Mouse (Mus musculus): ENCODE results near the gene Sec61g. TPM values are rescaled to one million over a fixed set of nuclear protein-coding genes. Genes with fewer than 3 reads are reported as not detected.
"Not testable (repeated sequence)": the region's sequence is repeated elsewhere in the genome, so short reads cannot be mapped to it uniquely, and the experiment has no call there.

Gene Sec61g
- 10 to 100 TPM in 1 of 2 experiments, 1 to 10 TPM in 1; 6.0 to 12.6 TPM for total RNA-seq (2021)
- long read RNA-seq, experiment 1, transcript Sec61g-203 (4 exons, 1,862 nt): major isoform, 27 of 31 reads
- long read RNA-seq, experiment 1, partial matches to known transcripts: 4 of 31 reads
- long read RNA-seq, experiment 1, other reads (novel, unspliced or antisense): 0 of 31 reads
- long read RNA-seq, experiment 2, transcript Sec61g-207 (4 exons, 779 nt): minor isoform, 7 of 177 reads
- long read RNA-seq, experiment 2, transcript Sec61g-202 (4 exons, 691 nt): minor isoform, 5 of 177 reads
- long read RNA-seq, experiment 2, transcript Sec61g-203 (4 exons, 1,862 nt): major isoform, 154 of 177 reads
- long read RNA-seq, experiment 2, partial matches to known transcripts: 5 of 177 reads
- long read RNA-seq, experiment 2, other reads (novel, unspliced or antisense): 2 of 177 reads

- DNase-seq (ENCODE audit: low spot score in 2 of 2): peak; percentile 86 to 88
Measured at GRCm38 (mm10) chr11:16508052-16508654, at the start of gene Sec61g. Gene Sec61g (minus strand): TSS chr11:16508484.

DNA sequence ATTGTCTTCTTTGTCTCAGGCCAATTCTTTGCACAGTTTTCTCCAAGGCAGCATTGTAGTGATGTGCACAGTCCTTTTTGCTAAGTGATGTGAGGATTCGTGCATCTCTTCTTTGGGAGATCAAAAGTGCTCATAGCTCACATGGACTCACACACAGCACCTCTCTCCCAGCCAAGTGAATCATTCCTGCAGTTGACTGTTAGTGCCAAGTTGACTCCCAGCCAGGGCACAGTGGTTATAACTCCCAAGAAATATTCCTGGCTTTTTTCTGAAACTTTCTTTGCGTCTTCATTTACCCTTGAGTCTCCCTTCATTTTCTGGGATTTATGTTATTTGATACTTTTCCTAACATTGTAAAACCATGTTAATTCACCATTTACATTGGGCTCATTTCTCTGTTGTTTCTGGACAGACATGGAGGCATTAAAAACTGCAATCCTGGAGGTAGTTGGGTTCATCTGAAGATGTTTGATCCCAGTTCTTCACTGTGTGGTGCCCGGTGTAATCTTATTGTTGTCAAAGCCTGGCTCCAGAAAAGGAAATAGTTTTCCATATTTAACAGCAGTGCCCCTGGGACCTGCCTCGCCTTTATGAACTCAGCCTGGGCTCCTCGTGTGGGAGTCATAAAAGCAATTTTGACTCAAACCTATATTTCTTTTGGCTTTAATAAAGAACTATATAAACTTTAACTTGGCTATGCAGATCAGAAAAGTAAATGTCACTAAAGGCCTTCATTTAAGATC lies 38.3 kb upstream of the Sec61g start:
- DNase-seq (ENCODE audit: low spot score in 2 of 2): no peak

GRCm38 (mm10) chr11:16537379-16537778 lies 29.1 kb upstream of the Sec61g start:
- no peak for DNase-seq (ENCODE audit: low spot score in 2 of 2)

GRCm38 (mm10) chr11:16534582-16535553 lies 26.6 kb upstream of the Sec61g start:
- no peak for DNase-seq (ENCODE audit: low spot score in 2 of 2)

DNA sequence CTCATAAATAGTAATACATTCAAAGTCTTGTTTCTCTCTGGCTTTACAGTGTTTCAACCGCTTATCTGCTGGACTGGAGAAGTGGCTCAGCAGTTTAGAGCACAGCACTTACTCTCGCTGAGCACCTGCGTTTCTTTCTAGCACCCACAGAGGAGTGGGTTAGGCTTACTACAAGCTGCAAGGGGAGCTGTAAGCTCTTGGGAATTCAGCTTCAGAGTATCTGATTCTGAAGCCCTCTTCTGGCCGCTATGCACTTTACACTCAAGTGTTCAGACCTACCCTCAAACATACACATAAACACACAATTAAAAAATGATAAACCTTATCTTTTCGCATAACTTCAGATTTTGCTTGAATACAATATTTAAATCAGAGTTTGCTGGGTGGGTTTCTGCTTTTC lies 24.6 kb upstream of the Sec61g start:
- no peak for DNase-seq (ENCODE audit: low spot score in 2 of 2)

DNA sequence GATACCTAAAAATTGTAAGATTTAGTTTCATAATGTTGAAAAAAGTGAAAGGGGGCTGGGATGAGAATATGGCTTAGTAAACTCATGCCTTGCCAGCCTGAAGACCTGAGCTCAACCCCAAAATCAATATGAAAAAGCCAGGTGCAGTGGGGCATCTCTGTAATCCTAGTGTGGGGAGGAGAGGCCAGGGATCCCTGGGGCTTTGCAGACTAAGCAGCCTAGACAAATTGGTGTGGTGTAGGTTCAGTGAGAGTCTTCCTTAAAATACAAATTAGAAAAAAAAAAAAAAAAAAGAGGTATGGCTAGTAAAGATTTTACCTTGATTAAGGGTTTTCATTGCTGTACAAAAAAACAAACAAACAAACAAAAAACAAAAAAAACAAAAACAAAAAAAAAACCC lies 20.6 kb upstream of the Sec61g start:
- no peak for DNase-seq (ENCODE audit: low spot score in 2 of 2)

- no peak for DNase-seq (ENCODE audit: low spot score in 2 of 2)
Measured at GRCm38 (mm10) chr11:16528391-16528790, 20.1 kb upstream of the Sec61g start.

DNA sequence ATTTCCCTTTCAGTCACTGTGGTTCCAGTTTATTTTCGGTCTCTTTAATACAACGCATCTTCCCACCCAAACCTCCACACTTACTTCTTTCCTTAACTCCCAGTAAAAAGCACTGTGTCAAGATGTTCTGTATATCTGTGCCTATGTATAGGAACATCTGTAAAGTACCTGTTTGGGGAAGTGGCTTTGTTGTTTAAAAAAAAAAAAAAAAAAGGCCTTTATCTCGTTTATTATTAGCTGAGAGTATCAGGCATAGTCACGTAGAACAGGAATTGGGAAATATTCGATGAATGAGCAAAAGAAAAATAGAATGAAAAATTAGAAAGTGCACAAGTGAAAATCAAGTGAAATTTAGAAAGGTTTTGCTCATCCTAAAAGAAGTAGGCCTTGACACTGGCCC lies 19.5 kb upstream of the Sec61g start:
- DNase-seq (ENCODE audit: low spot score in 2 of 2): no peak

DNA sequence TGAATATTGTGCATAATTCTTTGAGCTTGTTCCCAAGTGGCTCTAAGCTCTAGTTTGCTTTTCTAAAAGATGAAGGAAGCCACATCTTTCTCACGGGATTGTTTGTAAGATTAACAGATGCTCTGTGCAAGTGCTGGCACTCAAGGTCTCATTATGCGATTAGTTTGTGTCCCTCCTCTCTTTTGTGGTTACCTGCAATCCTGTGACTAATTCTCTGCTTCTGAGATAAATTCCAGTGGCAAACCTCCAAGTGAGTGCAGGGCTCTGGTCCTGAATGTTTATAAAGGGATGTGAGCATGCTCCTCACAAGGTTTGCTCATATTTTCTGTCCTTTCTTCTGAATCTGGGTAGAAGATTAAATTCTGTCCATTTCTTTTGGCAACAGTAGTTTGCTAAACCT lies 18.2 kb upstream of the Sec61g start:
- DNase-seq (ENCODE audit: low spot score in 2 of 2): no peak

- DNase-seq (ENCODE audit: low spot score in 2 of 2): no peak
Measured at GRCm38 (mm10) chr11:16525724-16526123, 17.4 kb upstream of the Sec61g start.

DNA sequence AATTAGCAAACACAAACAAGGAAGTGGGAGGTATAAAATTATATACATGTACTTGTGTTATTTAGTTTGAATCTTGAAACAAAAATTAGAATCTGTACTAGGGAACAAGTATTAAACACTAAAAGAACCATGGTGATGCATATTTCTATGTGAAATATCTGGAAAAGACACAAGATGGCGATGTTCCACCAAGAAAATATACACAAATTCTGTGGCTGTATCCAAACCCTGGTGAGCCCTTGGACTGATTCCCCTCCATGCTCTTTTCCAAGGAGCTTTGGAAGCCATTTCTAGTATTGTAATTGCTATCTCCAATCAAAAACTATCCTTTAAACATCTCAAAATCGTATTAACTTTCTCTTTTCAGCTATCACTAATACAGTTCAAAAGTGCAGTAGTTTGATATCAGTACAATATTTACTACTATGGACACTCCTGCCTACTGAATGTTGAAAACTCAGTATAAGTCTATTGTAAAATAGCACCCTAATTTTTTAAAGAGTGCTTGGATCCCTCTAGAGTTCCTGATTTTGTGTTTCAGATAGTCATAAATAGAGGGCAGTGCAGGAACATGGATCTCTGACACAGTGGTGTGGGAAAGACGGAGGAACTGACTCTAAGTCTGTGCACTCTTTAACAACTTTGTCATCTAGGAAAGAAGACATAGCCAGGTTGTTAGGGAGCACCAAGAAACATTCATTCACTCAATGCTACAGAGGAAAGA lies 16.8 kb upstream of the Sec61g start:
- DNase-seq (ENCODE audit: low spot score in 2 of 2): no peak

DNA sequence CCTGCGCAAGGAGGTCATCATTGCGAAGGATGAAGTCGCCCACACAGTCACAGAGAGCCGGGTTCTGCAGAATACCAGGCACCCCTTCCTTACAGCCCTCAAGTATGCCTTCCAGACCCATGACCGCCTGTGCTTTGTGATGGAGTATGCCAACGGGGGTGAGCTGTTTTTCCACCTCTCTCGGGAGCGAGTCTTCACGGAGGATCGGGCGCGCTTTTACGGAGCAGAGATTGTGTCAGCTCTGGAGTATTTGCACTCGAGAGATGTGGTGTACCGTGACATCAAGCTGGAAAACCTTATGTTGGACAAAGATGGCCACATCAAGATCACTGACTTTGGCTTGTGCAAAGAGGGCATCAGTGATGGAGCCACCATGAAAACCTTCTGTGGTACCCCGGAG lies 6.8 kb upstream of the Sec61g start:
- not testable (repeated sequence) for DNase-seq (ENCODE audit: low spot score in 2 of 2)

DNA sequence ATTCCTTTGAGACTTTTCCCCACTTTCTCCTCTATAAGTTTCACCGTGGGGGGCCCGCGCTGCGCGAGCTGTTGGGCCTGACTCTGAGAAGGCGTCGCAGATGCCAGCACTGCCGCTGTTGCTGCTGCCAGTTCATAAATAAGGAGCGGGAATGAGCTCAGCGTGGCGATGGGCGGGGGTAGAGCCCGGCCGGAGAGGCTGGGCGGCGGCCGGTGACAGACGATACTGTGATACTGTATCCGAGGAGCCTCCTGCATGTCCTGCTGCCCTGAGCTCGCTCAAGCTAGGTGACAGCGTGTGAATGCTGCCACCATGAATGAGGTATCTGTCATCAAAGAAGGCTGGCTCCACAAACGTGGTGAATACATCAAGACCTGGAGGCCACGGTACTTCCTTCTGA lies 5.9 kb upstream of the Sec61g start:
- DNase-seq (ENCODE audit: low spot score in 2 of 2): not testable (repeated sequence)

- DNase-seq (ENCODE audit: low spot score in 2 of 2): no peak
Measured at GRCm38 (mm10) chr11:16507385-16508051, 766 bp downstream of the Sec61g start.

DNA sequence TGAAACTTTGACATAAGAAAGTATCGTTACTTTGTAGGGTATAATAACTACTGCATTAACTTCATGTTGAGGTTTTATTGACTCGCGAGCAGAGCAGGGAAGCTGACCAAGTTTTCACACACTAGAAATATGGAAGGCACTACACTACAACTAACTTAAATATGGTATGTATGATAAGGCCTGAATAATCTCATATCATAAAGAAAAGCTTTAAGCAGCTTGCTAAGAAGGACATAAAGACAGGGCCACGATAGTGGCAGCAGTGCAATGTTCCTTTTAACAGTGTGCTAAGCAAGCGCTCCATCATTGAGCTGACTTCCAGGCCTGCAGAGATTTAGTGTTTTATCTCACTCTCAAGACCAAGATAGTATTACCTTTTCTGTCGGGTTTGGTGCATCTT lies 2.3 kb downstream of the Sec61g start:
- no peak for DNase-seq (ENCODE audit: low spot score in 2 of 2)

- no peak for DNase-seq (ENCODE audit: low spot score in 2 of 2)
Measured at GRCm38 (mm10) chr11:16503150-16503549, 5.1 kb downstream of the Sec61g start.

GRCm38 (mm10) chr11:16502744-16503143 lies 5.5 kb downstream of the Sec61g start:
- DNase-seq (ENCODE audit: low spot score in 2 of 2): no peak

- DNase-seq (ENCODE audit: low spot score in 2 of 2): no peak
Measured at GRCm38 (mm10) chr11:16498756-16499680, 9.3 kb downstream of the Sec61g start.

All from adrenal gland, adult 18-20 months (tissue).